Mouse (Mus musculus): ENCODE data around the gene Man1a.

DNA sequence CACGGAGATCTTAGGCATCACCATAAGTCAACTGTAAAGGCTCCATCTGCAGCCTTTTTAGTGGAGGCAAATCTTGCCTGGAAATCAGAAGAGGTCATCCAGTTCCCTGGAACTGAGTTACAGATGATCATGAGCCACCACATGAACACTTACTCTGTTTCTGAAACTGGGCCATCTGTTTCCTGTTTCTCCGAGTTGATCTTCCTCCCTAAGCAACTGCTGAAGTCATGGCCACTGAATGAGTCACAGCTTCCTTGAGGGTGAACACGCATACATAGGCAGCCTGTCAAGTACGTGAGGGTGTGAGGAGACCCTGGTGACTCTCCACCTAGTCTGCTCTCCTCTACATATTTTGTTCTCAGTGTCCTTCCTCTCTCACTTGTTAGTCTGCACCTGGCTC, 41.4 kb upstream of the Man1a start:
- TF ChIP-seq POU5F1 (IDR thresholded peaks at IDR 0.05; ENCODE audit: borderline replicate concordance, low read length): no peak
- no peak for TF ChIP-seq CTCF (conservative IDR thresholded peaks at IDR 0.05; ENCODE audit: low read length)
